Mouse (Mus musculus) G1E (cell line): Measurements from ENCODE around the gene Lama1. TPM values are rescaled to one million over a fixed set of nuclear protein-coding genes. Genes with fewer than 3 reads are reported as not detected.

Source experiments
- ATAC-seq: 2 replicates; pipeline ENCODE4 v1.8.0; 2016; ENCODE audit warnings: mild to moderate bottlenecking; ENCODE audit not compliant: insufficient number of reproducible peaks, poor library complexity, low FRiP score, severe bottlenecking; ENCODE audit errors: extremely low read depth
- DNase-seq: peaks from one replicate; pipeline ENCODE4 v3.0.0; 2012; ENCODE audit warnings: low spot score
- H3K27me3 ChIP-seq: 2 replicates; pipeline ENCODE4 v1.6.1; 2012; ENCODE audit warnings: mild to moderate bottlenecking, low read length, inconsistent platforms; ENCODE audit not compliant: insufficient read depth
- H3K36me3 ChIP-seq: replicated peaks from 2 replicates; pipeline ENCODE3; 2012; ENCODE audit warnings: mild to moderate bottlenecking, inconsistent platforms
- H3K4me1 ChIP-seq: 2 replicates; pipeline ENCODE4 v1.6.1; 2012; ENCODE audit warnings: low read depth, low read length, inconsistent platforms, mixed read lengths; ENCODE audit not compliant: insufficient read depth
- H3K4me3 ChIP-seq: 2 replicates; pipeline ENCODE4 v1.5.1; 2012; ENCODE audit warnings: low read depth, mild to moderate bottlenecking, inconsistent platforms, low read length, moderate library complexity, mixed read lengths
- H3K9me3 ChIP-seq: replicated peaks from 2 replicates; pipeline ENCODE4 v1.6.1; 2012; ENCODE audit warnings: inconsistent platforms
- CTCF ChIP-seq: IDR thresholded peaks from 2 replicates; pipeline ENCODE4 v1.5.1; 2012; ENCODE audit warnings: low read depth, low read length, inconsistent platforms, mixed read lengths
- GATA1 ChIP-seq: IDR thresholded peaks from 2 replicates; pipeline ENCODE4 v1.6.1; 2012; ENCODE audit warnings: borderline replicate concordance, low read length, inconsistent platforms, mixed read lengths
- GATA2 ChIP-seq: IDR thresholded peaks from 2 replicates; pipeline ENCODE4 v1.6.1; 2012; ENCODE audit warnings: low read depth, low read length, inconsistent platforms, borderline replicate concordance
- POLR2AphosphoS5 ChIP-seq: IDR thresholded peaks from 2 replicates; pipeline ENCODE4 v1.6.1; 2012; ENCODE audit warnings: low read depth, low read length, inconsistent platforms; ENCODE audit not compliant: insufficient replicate concordance
- TAL1 ChIP-seq: conservative IDR thresholded peaks from 2 replicates; pipeline ENCODE4 v1.6.1; 2012; ENCODE audit warnings: low read depth, low read length, inconsistent platforms, mixed read lengths
- polyA plus RNA-seq: library from polyadenylated mRNA; stranded (reverse); fragments of >175 nt; gene quantifications from 2 replicates; pipeline ENCODE4 v1.2.3, GENCODE M21; 2012
- total RNA-seq, 2 experiments: library from RNA; stranded (forward) in 1 of 2; stranded (reverse) in 1 of 2; fragments of 200-1000 nt in 1 of 2; fragments of >200 nt in 1 of 2; fragmentation: Nextera tagmentation in 1 of 2; gene quantifications; 2 replicates each; pipeline ENCODE4 v1.2.3; 2014 to 2017

Gene Lama1
- total and polyA plus RNA-seq, 3 experiments, result 0.05 TPM; not detected in 2

- H3K4me3 ChIP-seq, result no peak overlapping the region
- no peaks in the 10 kb centered on the region for H3K4me1 ChIP-seq
- no peaks in the 10 kb centered on the region for H3K27me3 ChIP-seq
- H3K36me3 ChIP-seq, result no peaks in the 10 kb centered on the region
- TF ChIP-seq GATA1 (no peak), GATA2 (no peak), POLR2AphosphoS5 (no peak)
- peaks cover 75% of the 10 kb centered on the region for H3K9me3 ChIP-seq
- DNase-seq, result no peak
- ATAC-seq, result no peak
Observed at GRCm38 (mm10) chr17:67866541-67867241, 169.6 kb downstream of the Lama1 start.

GRCm38 (mm10) chr17:67869731-67870601 lies 172.9 kb downstream of the Lama1 start:
- Histone ChIP-seq H3K9me3 (peaks cover 78% of the 10 kb centered on the region), H3K4me1 (no peaks in the 10 kb centered on the region), H3K4me3 (no peak overlapping the region; the same call in 1 of the 2 replicates), H3K36me3 (no peaks in the 10 kb centered on the region), H3K27me3 (no peaks in the 10 kb centered on the region)
- ATAC-seq, result no peak
- no peak for DNase-seq
- TF ChIP-seq GATA2 (no peak), CTCF (no peak), GATA1 (no peak), TAL1 (no peak), POLR2AphosphoS5 (no peak)

Other genes with a start within 250 kb of the Lama1 start
- gene Lrrc30, start 64.5 kb upstream of the Lama1 start, total RNA-seq (2014; fragmentation: Nextera tagmentation), result not detected in 2 replicates
- 0.17 TPM in 1 of 2 replicates, not detected in the other for gene Lrrc30, start 64.5 kb upstream of the Lama1 start, total RNA-seq (2017)
- gene Lrrc30, start 64.5 kb upstream of the Lama1 start, polyA plus RNA-seq, result not detected in 2 replicates